Mouse (Mus musculus) macrophage (primary cell): ENCODE measurements around the gene Gm10318. TPM values are rescaled to one million over a fixed set of nuclear protein-coding genes. Genes with fewer than 3 reads are reported as not detected.

ENCODE experiments used
- polyA plus RNA-seq: library from polyadenylated mRNA; stranded (reverse); fragments of 250-400 nt; gene quantifications from 3 replicates; pipeline ENCODE4 v1.2.4, GENCODE M21; 2018; ENCODE audit warnings: inconsistent platforms

The Gm10318 gene
- polyA plus RNA-seq, 1 experiment from 2014 or later = not detected

Other genes with a start within 250 kb of the Gm10318 start
- gene Sumo3, start 246.8 kb upstream of the Gm10318 start, polyA plus RNA-seq = 105 to 245 TPM (median 141 TPM) in 3 replicates
- gene Gm49325, start 246.7 kb upstream of the Gm10318 start, polyA plus RNA-seq = 3.3 TPM in 1 of 3 replicates, not detected in the others
- 50.6 to 63.6 TPM (median 52.1 TPM) in 3 replicates for gene Ube2g2, start 230.6 kb upstream of the Gm10318 start, polyA plus RNA-seq
- not detected in 3 replicates for gene Tspear, start 166.3 kb upstream of the Gm10318 start, polyA plus RNA-seq
- not detected in 3 replicates for gene Gm19402, start 162.1 kb upstream of the Gm10318 start, polyA plus RNA-seq
- not detected in 3 replicates for gene Gm9508, start 155.6 kb upstream of the Gm10318 start, polyA plus RNA-seq
- not detected in 3 replicates for gene Gm10272, start 146.2 kb upstream of the Gm10318 start, polyA plus RNA-seq
- not detected in 3 replicates for gene Gm10024, start 141.4 kb upstream of the Gm10318 start, polyA plus RNA-seq
- not detected in 3 replicates for gene Gm10142, start 137.1 kb upstream of the Gm10318 start, polyA plus RNA-seq
- not detected in 3 replicates for gene Krtap12-1, start 132.3 kb upstream of the Gm10318 start, polyA plus RNA-seq
- gene Gm10100, start 126.4 kb upstream of the Gm10318 start, polyA plus RNA-seq = not detected in 3 replicates
- gene Gm18596, start 110.2 kb upstream of the Gm10318 start, polyA plus RNA-seq = not detected in 3 replicates
- gene Gm9736, start 101.5 kb upstream of the Gm10318 start, polyA plus RNA-seq = not detected in 3 replicates
- gene Gm3233, start 93.2 kb upstream of the Gm10318 start, polyA plus RNA-seq = not detected in 3 replicates
- not detected in 3 replicates for gene Gm3238, start 81.5 kb upstream of the Gm10318 start, polyA plus RNA-seq
- not detected in 3 replicates for gene Gm7138, start 75.9 kb upstream of the Gm10318 start, polyA plus RNA-seq
- not detected in 3 replicates for gene Gm3250, start 70.3 kb upstream of the Gm10318 start, polyA plus RNA-seq
- not detected in 3 replicates for gene Gm7137, start 64.7 kb upstream of the Gm10318 start, polyA plus RNA-seq
- gene Gm9639, start 57.8 kb upstream of the Gm10318 start, polyA plus RNA-seq = not detected in 3 replicates
- gene Gm19668, start 53.7 kb upstream of the Gm10318 start, polyA plus RNA-seq = not detected in 3 replicates
- not detected in 3 replicates for gene Gm9507, start 41.0 kb upstream of the Gm10318 start, polyA plus RNA-seq
- not detected in 3 replicates for gene Gm2696, start 38.2 kb upstream of the Gm10318 start, polyA plus RNA-seq
- not detected in 3 replicates for gene Krtap10-4, start 25.8 kb upstream of the Gm10318 start, polyA plus RNA-seq
- gene Krtap10-10, start 16.9 kb upstream of the Gm10318 start, polyA plus RNA-seq = not detected in 3 replicates
- gene Gm36176, start 6.1 kb upstream of the Gm10318 start, polyA plus RNA-seq = not detected in 3 replicates
- not detected in 3 replicates for gene Gm3285, start 9.1 kb downstream of the Gm10318 start, polyA plus RNA-seq
- gene Lrrc3, start 49.7 kb downstream of the Gm10318 start, polyA plus RNA-seq = 0.09 TPM in 1 of 3 replicates, not detected in the others
- 2.6 to 5.5 TPM (median 4.7 TPM) in 3 replicates for gene Trpm2, start 117.7 kb downstream of the Gm10318 start, polyA plus RNA-seq
- 9.8 to 15.6 TPM (median 10.6 TPM) in 3 replicates for gene 1810043G02Rik, start 125.7 kb downstream of the Gm10318 start, polyA plus RNA-seq
- 12.8 to 25.9 TPM (median 18.5 TPM) in 3 replicates for gene Pfkl, start 157.2 kb downstream of the Gm10318 start, polyA plus RNA-seq
- gene Dnmt3l, start 189.1 kb downstream of the Gm10318 start, polyA plus RNA-seq = 0.14 to 2.0 TPM in 2 of 3 replicates, not detected in the other
- not detected in 3 replicates for gene Aire, start 190.8 kb downstream of the Gm10318 start, polyA plus RNA-seq
- gene Icosl, start 216.4 kb downstream of the Gm10318 start, polyA plus RNA-seq = 3.6 to 12.1 TPM (median 7.4 TPM) in 3 replicates